Mouse (Mus musculus) ES-E14 (cell line): Measurements from ENCODE around the gene Akap1.

Source experiments
- MAFK ChIP-seq: IDR thresholded peaks from 2 replicates; pipeline ENCODE4 v1.6.1; 2014; ENCODE audit warnings: mild to moderate bottlenecking, low read depth, low read length, inconsistent platforms; ENCODE audit not compliant: insufficient read depth
- ZNF384 ChIP-seq: IDR thresholded peaks from 2 replicates; pipeline ENCODE4 v1.6.1; 2012; ENCODE audit warnings: low read depth, low read length, inconsistent platforms

- TF ChIP-seq MAFK (no peak), ZNF384 (no peak)
These were observed 11.6 kb downstream of the Akap1 start for GRCm38 (mm10) chr11:88852806-88853205.
